Mouse (Mus musculus) right cerebral cortex, adult 2 months (tissue): Measurements from ENCODE around the gene Parp3.
A peak's percentile ranks its signal among the peaks of the same experiment; 100 is the strongest.

Experiments
- DNase-seq, 2 experiments: peaks; one replicate each; pipeline ENCODE4 v3.0.0; 2021 to 2022; ENCODE audit warnings: low spot score in 2 of 2

Parp3 gene

GRCm38 (mm10) chr9:106457163-106457559 lies 19.6 kb downstream of the Parp3 start:
- no peak for DNase-seq

- no peak for DNase-seq
Observed at GRCm38 (mm10) chr9:106456325-106457162, 20.2 kb downstream of the Parp3 start.

GRCm38 (mm10) chr9:106454888-106455681 lies 21.7 kb downstream of the Parp3 start:
- DNase-seq, result peak in 1 of 2 experiments; percentile 48

- no peak for DNase-seq
Observed at GRCm38 (mm10) chr9:106454071-106454761, 22.5 kb downstream of the Parp3 start.

GRCm38 (mm10) chr9:106453271-106454070 lies 23.3 kb downstream of the Parp3 start, which contains the start of gene Pcbp4:
Gene Pcbp4, plus strand, starts transcription at chr9:106453291.
- DNase-seq, result peak in 1 of 2 experiments; percentile 46

GRCm38 (mm10) chr9:106452821-106453220 lies 23.9 kb downstream of the Parp3 start:
- no peak for DNase-seq

- no peak for DNase-seq
Observed at GRCm38 (mm10) chr9:106452351-106452750, 24.4 kb downstream of the Parp3 start.

- no peak for DNase-seq
Observed at GRCm38 (mm10) chr9:106451899-106452298, 24.9 kb downstream of the Parp3 start.

GRCm38 (mm10) chr9:106451298-106451697 lies 25.5 kb downstream of the Parp3 start:
- no peak for DNase-seq

- DNase-seq, result no peak
Observed at GRCm38 (mm10) chr9:106450661-106451060, 26.1 kb downstream of the Parp3 start.

GRCm38 (mm10) chr9:106449947-106450346 lies 26.8 kb downstream of the Parp3 start:
- no peak for DNase-seq

- DNase-seq, result peak; percentile 66 to 79
Observed at GRCm38 (mm10) chr9:106448498-106449031, 28.2 kb downstream of the Parp3 start.

GRCm38 (mm10) chr9:106447951-106448350 lies 28.8 kb downstream of the Parp3 start:
- DNase-seq, result no peak

- DNase-seq, result peak; percentile 94 to 95
Observed at GRCm38 (mm10) chr9:106447348-106447747, 29.4 kb downstream of the Parp3 start, which contains the start of the genes Abhd14b and Abhd14a. Gene Abhd14b, plus strand, starts transcription at chr9:106447459. Gene Abhd14a, minus strand, starts transcription at chr9:106447678.

GRCm38 (mm10) chr9:106444836-106445235 lies 31.9 kb downstream of the Parp3 start:
- no peak for DNase-seq

- no peak for DNase-seq
Observed at GRCm38 (mm10) chr9:106442680-106443079, 34.1 kb downstream of the Parp3 start.

- no peak for DNase-seq
Observed at GRCm38 (mm10) chr9:106436566-106436965, 40.2 kb downstream of the Parp3 start.

- peak; percentile 55 to 64 for DNase-seq
Observed at GRCm38 (mm10) chr9:106433389-106433788, 43.4 kb downstream of the Parp3 start.

- no peak for DNase-seq
Observed at GRCm38 (mm10) chr9:106430015-106430264, 46.8 kb downstream of the Parp3 start.

GRCm38 (mm10) chr9:106429221-106430014 lies 47.3 kb downstream of the Parp3 start, which contains the start of gene Rpl29:
Gene Rpl29, plus strand, starts transcription at chr9:106429454.
- DNase-seq, result peak; percentile 94 to 97
